Mouse (Mus musculus): ENCODE measurements around the gene Slc6a18. TPM values are rescaled to one million over a fixed set of nuclear protein-coding genes. Genes with fewer than 3 reads are reported as not detected.

The Slc6a18 gene
- polyA plus RNA-seq, 1 experiment from 2014 or later, result not detected

DNA sequence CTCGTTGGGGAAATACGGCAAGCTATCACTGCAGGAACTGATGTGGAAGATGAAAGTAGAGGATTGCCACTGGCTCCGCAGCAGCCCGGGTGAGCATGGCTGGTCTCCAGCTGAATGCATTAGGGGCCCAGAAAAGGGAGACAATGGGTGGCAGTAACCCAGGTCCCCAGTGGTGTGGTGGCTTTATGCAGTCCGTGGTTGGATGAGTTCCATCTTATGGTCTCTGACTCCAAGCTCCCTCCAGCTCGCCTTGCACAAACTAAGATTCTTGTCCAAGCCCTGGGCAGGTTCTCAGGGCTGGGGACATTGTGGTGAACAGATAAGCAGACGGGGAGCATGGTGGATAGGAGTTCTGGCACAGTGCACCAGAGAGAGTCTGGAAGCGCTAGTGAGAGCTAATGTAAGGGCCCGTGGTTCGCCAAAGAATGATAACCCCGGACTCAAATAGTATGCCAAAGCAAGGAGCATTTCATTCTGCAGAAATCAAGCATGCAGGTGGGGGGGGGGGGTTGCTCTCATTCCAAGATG, 49.2 kb downstream of the Slc6a18 start:
- Histone ChIP-seq H3K27ac (ENCODE audit: low read length) (no peak overlapping the region), H3K9ac (ENCODE audit: low read depth, low read length) (no peak overlapping the region), H3K4me2 (ENCODE audit: low read depth, low read length) (no peak overlapping the region), H3K9me3 (ENCODE audit: control insufficient read depth, low read length) (no peaks in the 10 kb centered on the region), H3K4me3 (ENCODE audit: low read length) (no peak overlapping the region), H3K4me1 (ENCODE audit: control insufficient read depth, insufficient read depth, low read length) (peaks cover 9% of the 10 kb centered on the region), H3K36me3 (ENCODE audit: control insufficient read depth, insufficient read depth, low read length) (no peaks in the 10 kb centered on the region), H3K27me3 (replicated peaks; ENCODE audit: control insufficient read depth, insufficient read depth, low read length) (no peaks in the 10 kb centered on the region)
- no peak for ATAC-seq
- 88% methylated on average over 11 of the region's 11 CpGs for WGBS

GRCm38 (mm10) chr13:73626745-73627549, 50.9 kb downstream of the Slc6a18 start, which contains the start of gene Tert:
Gene Tert, plus strand, starts transcription at chr13:73626911.
- 8% methylated on average over 47 of the region's 47 CpGs for WGBS
- Histone ChIP-seq H3K4me1 (ENCODE audit: control insufficient read depth, insufficient read depth, low read length) (peaks cover 9% of the 10 kb centered on the region), H3K36me3 (ENCODE audit: control insufficient read depth, insufficient read depth, low read length) (no peaks in the 10 kb centered on the region), H3K4me3 (ENCODE audit: low read length) (peak within 1 kb of the TSS; percentile 65), H3K9me3 (ENCODE audit: control insufficient read depth, low read length) (no peaks in the 10 kb centered on the region), H3K9ac (ENCODE audit: low read depth, low read length) (peak within 1 kb of the TSS; percentile 79), H3K27ac (ENCODE audit: low read length) (peak within 1 kb of the TSS; percentile 70), H3K4me2 (ENCODE audit: low read depth, low read length) (peak within 1 kb of the TSS; percentile 97), H3K27me3 (replicated peaks; ENCODE audit: control insufficient read depth, insufficient read depth, low read length) (no peaks in the 10 kb centered on the region)
- peak; percentile 91 for ATAC-seq

DNA sequence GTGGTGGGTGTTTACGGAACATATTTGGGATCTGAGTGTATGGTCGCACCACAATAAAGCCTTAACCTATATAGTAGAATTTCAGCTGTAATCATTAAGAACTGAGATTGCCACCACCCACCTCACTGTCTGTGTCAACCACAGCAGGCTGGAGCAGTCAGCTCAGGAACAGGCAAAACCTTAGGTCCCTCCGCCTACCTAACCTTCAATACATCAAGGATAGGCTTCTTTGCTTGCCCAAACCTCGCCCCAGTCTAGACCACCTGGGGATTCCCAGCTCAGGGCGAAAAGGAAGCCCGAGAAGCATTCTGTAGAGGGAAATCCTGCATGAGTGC, 51.4 kb downstream of the Slc6a18 start:
- no peak for ATAC-seq

GRCm38 (mm10) chr13:73620637-73621036, 57.2 kb downstream of the Slc6a18 start:
- Histone ChIP-seq H3K4me2 (ENCODE audit: low read depth, low read length) (no peak overlapping the region), H3K4me1 (ENCODE audit: control insufficient read depth, insufficient read depth, low read length) (no peaks in the 10 kb centered on the region), H3K27ac (ENCODE audit: low read length) (no peak overlapping the region), H3K9ac (ENCODE audit: low read depth, low read length) (no peak overlapping the region), H3K4me3 (ENCODE audit: low read length) (no peak overlapping the region), H3K36me3 (ENCODE audit: control insufficient read depth, insufficient read depth, low read length) (peaks cover 18% of the 10 kb centered on the region), H3K9me3 (ENCODE audit: control insufficient read depth, low read length) (no peaks in the 10 kb centered on the region), H3K27me3 (replicated peaks; ENCODE audit: control insufficient read depth, insufficient read depth, low read length) (no peaks in the 10 kb centered on the region)
- no peak for ATAC-seq
- 68% methylated on average over 6 of the region's 6 CpGs for WGBS

More for the DNA sequence above, 51.4 kb downstream of the Slc6a18 start:
- 42% methylated on average over 6 of the region's 6 CpGs for WGBS
- Histone ChIP-seq H3K27me3 (replicated peaks; ENCODE audit: control insufficient read depth, insufficient read depth, low read length) (no peaks in the 10 kb centered on the region), H3K4me2 (ENCODE audit: low read depth, low read length) (peak overlapping the region; percentile 97), H3K27ac (ENCODE audit: low read length) (0 out of 2 replicates have a peak overlapping the region, but pooled peaks have one; percentile 70), H3K4me1 (ENCODE audit: control insufficient read depth, insufficient read depth, low read length) (peaks cover 9% of the 10 kb centered on the region), H3K9ac (ENCODE audit: low read depth, low read length) (peak overlapping the region; percentile 79), H3K9me3 (ENCODE audit: control insufficient read depth, low read length) (no peaks in the 10 kb centered on the region), H3K4me3 (ENCODE audit: low read length) (peak overlapping the region; percentile 65), H3K36me3 (ENCODE audit: control insufficient read depth, insufficient read depth, low read length) (no peaks in the 10 kb centered on the region)

GRCm38 (mm10) chr13:73618406-73618805, 59.4 kb downstream of the Slc6a18 start:
- no peak for ATAC-seq
- H3K9ac ChIP-seq (ENCODE audit: low read depth, low read length), result no peak overlapping the region
- no peaks in the 10 kb centered on the region for H3K4me1 ChIP-seq (ENCODE audit: control insufficient read depth, insufficient read depth, low read length)
- no peak overlapping the region for H3K4me2 ChIP-seq (ENCODE audit: low read depth, low read length)
- H3K27me3 ChIP-seq (replicated peaks; ENCODE audit: control insufficient read depth, insufficient read depth, low read length), result no peaks in the 10 kb centered on the region
- 90% methylated on average over 5 of the region's 5 CpGs for WGBS
- no peaks in the 10 kb centered on the region for H3K9me3 ChIP-seq (ENCODE audit: control insufficient read depth, low read length)
- H3K36me3 ChIP-seq (ENCODE audit: control insufficient read depth, insufficient read depth, low read length), result peaks cover 20% of the 10 kb centered on the region
- H3K4me3 ChIP-seq (ENCODE audit: low read length), result no peak overlapping the region
- H3K27ac ChIP-seq (ENCODE audit: low read length), result no peak overlapping the region

Other genes starting within 250 kb of the Slc6a18 start
- gene Lpcat1, start 210.8 kb downstream of the Slc6a18 start, polyA plus RNA-seq (2015; fragmentation: Nextera tagmentation; extraction: Ambion mirVana), result 13.2 and 15.5 TPM in 2 replicates
- 1.1 and 2.4 TPM in 2 replicates for gene Slc6a3, start 141.3 kb downstream of the Slc6a18 start, polyA plus RNA-seq (2015; fragmentation: Nextera tagmentation; extraction: Ambion mirVana)
- 81.1 and 149 TPM in 2 replicates for gene Clptm1l, start 74.0 kb downstream of the Slc6a18 start, polyA plus RNA-seq (2015; fragmentation: Nextera tagmentation; extraction: Ambion mirVana)
- 8.0 and 9.8 TPM in 2 replicates for gene Tert, start 51.1 kb downstream of the Slc6a18 start, polyA plus RNA-seq (2015; fragmentation: Nextera tagmentation; extraction: Ambion mirVana)
- 24.9 and 40.5 TPM in 2 replicates for gene Slc6a19, start 26.8 kb upstream of the Slc6a18 start, polyA plus RNA-seq (2015; fragmentation: Nextera tagmentation; extraction: Ambion mirVana)
- 28.7 and 31.7 TPM in 2 replicates for gene Slc12a7, start 55.1 kb upstream of the Slc6a18 start, polyA plus RNA-seq (2015; fragmentation: Nextera tagmentation; extraction: Ambion mirVana)
- 4.1 and 4.2 TPM in 2 replicates for gene Nkd2, start 169.6 kb upstream of the Slc6a18 start, polyA plus RNA-seq (2015; fragmentation: Nextera tagmentation; extraction: Ambion mirVana)